Mouse (Mus musculus): ENCODE data around the gene Gm20388.
"Not testable (repeated sequence)": the region's sequence is repeated elsewhere in the genome, so short reads cannot be mapped to it uniquely, and the experiment has no call there.

Gm20388 gene

DNA sequence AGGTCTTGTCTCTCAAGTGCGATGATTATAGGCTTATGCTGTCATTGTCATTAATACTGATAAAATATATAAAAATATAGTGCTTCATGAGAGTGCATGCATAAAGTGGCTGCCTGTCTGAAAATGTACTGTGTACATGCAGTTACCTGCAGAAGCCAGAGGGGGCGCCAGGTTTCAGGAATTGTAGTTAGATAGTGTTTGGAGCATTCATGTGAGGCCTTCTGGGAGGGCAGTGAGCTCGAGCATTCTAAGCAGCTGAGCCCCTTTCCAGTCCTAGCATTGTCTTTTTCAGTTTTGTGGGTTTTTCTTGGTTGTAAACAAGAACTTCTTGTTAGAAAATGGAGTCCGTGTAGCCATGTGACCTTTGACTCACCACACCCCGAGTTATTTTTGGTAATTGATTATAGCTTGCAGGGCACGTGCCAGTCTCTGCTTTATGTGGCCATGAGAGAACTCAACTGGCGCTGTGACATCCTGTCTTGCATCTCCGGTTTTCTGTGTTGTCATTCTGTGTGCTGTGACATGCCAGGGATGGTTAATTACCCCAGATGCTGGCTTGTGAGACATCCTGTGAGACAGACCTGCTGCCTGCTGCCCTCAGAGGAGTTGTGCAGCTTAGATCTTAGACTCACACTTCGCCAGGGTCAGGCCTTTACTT, 3474.4 kb downstream of the Gm20388 start:
- peak; percentile 19 for DNase-seq (ENCODE audit: inconsistent ontology term)

DNA sequence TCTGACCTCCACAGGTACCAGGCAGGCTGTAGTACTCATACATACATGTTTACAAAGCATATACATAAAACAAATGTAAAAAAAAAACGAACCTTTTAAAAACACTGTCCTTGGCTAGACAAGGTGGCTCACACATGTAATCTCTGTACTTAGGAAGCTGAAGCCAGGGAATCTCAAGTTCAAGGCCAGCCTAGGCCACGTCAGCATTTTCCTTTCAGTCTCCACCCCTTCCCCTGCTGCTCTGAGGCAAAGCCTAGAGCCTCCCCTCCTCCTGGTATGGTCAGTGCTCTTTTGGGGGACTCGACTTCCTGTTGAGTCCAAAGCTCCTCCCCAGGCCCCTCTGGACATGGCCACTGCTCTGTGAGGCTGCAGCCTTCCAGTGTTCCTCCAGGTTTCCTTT, 3476.4 kb downstream of the Gm20388 start:
- no peak for DNase-seq (ENCODE audit: inconsistent ontology term)

DNA sequence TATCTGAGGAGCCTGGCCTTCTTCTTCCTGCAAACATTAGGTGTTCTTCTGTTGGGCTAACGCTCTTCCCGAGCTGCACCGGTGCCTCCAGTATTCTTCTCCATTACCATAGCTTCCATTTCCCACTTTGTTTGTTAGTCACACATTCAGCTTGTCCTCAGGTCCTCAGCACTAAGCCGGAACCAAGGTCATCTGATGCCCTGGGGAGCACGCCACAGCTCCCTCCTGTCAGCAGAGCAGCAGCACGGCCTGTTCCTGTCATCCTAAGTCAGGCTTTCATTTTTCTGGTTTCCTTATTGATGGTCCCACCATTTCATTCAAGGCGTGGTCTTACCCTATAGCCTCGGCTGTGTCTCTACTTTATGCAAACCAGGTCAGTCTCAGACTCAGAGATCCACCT, 3477.2 kb downstream of the Gm20388 start:
- DNase-seq (ENCODE audit: inconsistent ontology term), result no peak

DNA sequence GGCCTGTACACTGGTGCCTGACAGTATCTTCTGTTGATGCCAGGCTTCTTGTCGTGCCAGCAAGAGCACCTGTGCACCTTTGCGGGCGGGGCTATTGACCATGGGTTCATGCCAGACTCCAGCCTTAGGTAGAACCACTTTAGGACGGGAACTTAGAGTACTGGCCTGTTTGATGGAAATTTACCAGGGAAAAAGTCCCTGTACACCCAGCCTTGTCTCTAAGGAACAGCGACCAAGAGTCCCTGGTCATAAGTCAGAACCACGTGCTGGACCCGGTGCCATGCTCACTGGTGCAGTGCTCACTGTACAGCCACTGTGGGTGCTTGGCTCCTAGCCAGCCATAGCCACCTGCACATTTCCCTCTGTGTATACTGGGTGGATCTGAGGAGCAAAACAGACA, 3478.4 kb downstream of the Gm20388 start:
- no peak for DNase-seq (ENCODE audit: inconsistent ontology term)

DNA sequence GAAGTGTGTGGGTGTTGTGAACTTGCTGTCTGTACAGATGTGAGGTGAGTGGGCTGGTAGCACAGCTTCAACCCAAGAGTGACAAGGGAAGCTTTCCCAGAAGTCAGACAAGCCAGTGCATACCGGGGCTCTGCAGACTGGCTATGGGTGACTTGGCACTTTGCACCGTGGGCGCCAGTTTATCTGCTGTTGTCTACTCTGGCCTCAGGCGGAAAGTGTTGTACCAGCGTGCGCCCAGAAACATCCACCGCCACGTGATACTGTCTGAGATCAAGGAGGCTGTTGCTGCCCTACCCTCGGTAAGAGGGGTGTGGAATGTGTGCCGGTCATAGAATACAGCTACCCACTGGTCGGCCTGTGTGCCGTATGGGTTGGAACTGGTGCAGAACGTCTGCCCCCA, 3487.7 kb downstream of the Gm20388 start:
- no peak for DNase-seq (ENCODE audit: inconsistent ontology term)

DNA sequence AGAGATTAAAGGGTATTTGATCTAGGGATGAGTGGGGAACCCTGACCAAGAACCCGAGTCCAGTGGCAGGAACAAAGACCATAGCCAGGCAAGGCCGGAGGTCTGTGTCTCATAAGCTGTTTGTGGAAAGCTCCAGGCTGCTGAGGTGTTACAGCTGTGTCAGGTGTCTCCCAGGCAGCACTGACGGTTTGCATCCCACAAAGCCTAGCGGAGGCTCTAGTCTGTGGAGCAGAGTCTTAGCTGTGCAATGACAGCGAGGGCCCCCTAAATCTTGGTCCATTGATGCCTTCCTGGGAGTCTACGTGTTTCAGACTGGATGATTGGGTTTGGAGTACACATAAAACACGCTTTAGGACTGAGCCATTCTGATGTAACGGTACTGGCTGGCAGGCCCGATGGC, 3491.3 kb downstream of the Gm20388 start:
- no peak for DNase-seq (ENCODE audit: inconsistent ontology term)

DNA sequence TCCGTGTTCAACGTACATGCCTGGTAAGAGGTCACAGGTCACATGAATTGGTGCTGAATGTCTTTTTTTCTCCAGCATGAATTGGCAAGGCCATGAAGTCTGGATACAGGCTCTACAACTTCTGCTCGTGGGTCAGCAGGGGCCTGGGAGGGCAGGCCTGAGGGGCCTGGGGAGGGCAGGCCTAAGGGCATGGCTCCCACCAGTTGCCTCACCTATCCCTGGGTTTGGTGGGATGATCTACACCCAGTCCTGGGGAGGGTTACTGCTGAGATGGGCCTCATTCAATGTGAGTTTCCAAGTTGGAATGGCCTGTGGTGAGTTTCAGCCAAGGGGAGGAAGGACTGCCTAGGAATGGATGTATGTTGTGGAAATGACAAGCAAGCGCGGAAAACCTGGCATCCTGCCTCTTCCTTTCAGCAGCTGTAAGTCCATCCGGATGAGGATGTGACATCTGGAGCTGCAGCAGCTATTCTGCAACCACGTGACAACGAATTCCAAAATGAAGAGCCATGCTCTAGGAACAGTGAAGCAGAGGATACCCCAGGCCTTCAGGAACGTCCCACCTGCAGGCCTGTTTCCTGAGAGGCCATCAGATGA, 3492.2 kb downstream of the Gm20388 start:
- DNase-seq (ENCODE audit: inconsistent ontology term), result no peak

DNA sequence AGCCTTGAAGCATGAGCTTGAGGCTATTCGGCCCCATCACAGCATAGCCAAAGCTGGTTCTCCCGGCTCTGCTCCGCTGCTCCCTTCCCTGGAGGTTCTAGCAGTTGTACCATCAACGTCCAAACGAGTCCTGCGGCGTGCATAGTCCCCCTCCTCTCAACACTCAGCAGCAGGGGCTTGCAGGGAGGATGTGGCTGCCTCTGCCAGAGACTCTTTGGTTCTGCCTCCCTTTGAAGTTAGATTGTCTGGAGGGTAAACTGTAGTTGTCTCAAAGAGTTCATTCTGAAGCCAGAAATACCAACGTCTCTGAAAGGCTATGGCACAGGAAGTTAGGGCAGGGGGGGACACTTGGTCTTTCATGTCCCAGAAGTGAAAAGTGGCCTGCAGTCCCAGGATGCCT, 3493.9 kb downstream of the Gm20388 start:
- no peak for DNase-seq (ENCODE audit: inconsistent ontology term)

DNA sequence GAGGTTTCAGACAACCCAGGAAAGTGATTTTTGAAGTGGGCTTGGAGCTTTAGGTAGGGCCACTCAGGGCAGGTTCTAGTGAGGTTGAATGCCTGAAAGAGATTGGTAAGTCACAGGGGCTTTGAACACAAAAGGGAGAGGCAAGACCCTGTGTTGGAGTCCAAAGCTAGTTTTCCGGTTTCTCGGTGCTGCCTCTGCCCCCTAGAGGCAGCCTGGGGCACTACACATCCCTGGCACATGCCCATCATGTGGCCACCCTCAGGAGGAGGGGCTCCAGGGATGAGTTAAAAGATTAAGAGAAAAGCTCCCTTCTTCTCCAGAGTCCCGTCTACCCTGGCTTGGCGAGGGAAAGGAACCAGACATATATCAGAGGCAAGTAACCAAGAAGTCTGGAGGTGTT, 3496.1 kb downstream of the Gm20388 start, which contains the start of gene Mc1r:
TSS of gene Mc1r (plus strand) at position 322 of the 400 bp plus-strand sequence.
- DNase-seq (ENCODE audit: inconsistent ontology term), result peak; percentile 40

DNA sequence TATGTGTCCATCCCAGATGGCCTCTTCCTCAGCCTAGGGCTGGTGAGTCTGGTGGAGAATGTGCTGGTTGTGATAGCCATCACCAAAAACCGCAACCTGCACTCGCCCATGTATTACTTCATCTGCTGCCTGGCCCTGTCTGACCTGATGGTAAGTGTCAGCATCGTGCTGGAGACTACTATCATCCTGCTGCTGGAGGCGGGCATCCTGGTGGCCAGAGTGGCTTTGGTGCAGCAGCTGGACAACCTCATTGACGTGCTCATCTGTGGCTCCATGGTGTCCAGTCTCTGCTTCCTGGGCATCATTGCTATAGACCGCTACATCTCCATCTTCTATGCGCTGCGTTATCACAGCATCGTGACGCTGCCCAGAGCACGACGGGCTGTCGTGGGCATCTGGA, 3497.0 kb downstream of the Gm20388 start:
- no peak for DNase-seq (ENCODE audit: inconsistent ontology term)

DNA sequence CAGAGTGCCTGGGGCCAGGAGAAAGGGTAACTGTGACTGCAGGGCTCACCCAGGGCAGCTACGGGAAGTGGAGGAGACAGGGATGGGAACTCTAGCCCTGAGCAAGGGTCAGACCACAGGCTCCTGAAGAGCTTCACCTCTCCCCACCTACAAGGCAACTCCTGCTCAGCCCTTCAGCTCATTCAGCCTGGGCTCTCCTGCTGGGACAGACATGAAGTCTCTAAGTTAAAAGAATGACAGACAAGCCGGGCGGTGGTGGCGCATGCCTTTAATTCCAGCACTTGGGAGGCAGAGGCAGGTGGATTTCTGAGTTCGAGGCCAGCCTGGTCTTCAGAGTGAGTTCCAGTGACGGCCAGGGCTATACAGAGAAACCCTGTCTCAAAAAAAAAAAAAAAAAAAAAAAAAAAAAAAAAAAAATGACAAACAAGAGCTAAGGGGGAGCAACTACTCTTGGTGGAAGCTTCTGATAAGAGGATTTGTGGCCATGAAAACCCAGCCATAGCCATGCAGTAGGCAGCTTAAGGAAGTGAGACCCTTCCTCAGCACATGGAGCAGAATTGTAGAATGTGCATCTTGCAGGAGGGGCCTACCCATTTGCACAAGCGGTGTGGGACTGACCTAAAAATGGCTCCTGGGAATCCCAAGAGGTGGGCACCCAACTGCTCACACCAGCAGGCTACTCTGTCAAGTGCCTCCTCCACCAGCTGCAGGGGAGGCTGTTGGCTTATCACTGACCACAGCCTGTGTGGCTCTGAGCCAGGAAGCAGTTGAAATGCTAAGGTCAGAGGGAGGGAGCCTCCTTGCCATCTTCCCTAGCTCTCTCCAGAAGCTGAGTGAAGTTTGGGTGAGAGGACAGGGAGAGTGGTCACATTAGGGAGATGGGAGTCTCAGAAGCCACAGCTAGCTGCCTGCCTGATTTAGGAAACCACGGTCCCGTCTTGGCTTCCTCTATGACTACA, 3498.2 kb downstream of the Gm20388 start:
- DNase-seq (ENCODE audit: inconsistent ontology term), result peak; percentile 25

DNA sequence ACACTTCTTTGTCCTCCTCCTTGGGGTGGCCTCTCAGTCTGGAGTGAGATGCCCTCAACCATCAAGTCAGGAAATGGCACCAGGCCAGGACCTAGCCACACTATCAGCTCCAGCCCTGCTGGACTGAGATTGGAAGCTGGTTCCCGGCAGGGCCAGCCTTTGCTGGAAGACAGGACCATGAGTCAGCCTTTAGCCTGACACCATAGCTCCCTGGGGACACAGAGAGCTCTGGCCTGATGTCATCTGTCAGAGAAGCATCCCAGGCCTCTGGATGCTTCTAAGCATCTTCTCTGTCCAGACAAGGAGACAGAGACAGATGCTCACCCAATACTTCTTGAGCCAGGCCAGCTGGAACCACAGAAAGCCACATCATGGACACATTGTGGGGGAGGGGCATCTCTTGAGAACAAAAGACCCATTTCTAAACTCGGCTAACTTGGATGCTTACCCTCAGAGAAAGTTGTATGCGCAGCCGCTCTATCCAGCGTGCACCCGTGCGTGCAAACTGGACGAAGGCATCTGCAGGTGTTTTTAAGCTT, 3499.5 kb downstream of the Gm20388 start:
- peak; percentile 80 for DNase-seq (ENCODE audit: inconsistent ontology term)

DNA sequence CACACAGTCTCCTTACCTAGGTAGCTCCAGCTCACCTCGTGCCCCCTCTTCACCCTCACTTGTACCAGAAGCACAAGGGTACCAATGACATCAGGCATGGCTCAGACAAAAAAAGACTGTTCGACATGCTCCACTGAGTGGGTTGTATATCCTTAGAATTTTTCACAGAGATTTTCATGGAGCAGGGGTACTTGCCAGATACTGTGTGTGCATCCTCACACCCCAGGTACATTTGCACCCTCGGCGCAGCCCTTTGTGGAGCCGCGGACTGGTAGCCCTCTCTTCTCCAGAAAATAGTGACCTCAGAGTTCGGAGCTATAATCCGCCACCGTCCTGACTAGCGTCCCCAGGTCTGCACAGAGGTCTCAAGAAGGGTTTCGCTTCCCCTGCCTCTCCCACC, 3500.1 kb downstream of the Gm20388 start:
- no peak for DNase-seq (ENCODE audit: inconsistent ontology term)

DNA sequence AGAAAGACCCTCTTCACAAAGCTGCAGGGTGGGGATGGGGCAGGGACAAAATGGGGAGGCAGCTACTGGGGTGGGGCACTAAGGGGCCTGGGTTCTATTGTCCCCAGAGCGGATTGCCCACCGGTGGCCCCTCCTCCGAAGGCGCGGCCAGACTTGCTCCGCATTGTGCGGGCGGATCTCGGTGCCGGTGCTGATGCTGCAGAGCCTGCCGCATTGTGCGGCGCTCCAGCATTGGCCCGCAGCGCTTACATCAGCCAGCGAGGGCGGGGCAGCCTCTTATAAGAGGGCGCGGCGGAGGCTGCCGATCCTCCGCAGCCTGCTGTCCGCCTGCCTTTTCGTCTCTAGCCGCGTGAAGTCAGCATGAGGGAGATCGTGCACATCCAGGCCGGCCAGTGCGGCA, 3500.6 kb downstream of the Gm20388 start, which contains the start of gene Tubb3:
TSS of gene Tubb3 (plus strand) at position 179 of the 400 bp plus-strand sequence.
- DNase-seq (ENCODE audit: inconsistent ontology term), result peak; percentile 80

DNA sequence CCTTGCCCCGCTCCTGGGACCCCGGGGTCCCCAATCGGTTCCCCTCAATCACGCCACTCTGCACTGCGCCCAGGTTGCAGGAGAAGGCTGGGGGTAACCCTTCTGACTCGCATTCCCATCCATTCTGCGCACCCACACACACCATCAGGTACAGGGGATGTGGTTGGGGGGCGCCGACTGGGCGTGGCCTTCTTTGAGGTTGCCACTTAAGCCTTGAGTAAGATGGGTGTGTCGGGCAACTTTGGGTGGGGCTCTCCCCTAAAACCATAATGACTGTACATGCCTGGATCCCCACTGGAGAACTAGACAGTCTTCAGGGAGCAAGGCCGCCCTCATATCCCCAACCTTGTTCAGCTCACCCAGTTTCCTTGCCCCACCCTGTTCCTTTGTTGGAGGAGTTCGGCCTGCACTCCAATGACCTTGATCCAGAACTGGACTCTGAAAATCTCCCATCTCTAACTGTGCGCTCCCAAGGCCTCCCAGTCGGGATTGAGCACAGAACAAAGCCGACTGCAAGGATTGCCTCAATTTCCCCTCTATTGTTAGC, 3501.2 kb downstream of the Gm20388 start:
- DNase-seq (ENCODE audit: inconsistent ontology term), result no peak

DNA sequence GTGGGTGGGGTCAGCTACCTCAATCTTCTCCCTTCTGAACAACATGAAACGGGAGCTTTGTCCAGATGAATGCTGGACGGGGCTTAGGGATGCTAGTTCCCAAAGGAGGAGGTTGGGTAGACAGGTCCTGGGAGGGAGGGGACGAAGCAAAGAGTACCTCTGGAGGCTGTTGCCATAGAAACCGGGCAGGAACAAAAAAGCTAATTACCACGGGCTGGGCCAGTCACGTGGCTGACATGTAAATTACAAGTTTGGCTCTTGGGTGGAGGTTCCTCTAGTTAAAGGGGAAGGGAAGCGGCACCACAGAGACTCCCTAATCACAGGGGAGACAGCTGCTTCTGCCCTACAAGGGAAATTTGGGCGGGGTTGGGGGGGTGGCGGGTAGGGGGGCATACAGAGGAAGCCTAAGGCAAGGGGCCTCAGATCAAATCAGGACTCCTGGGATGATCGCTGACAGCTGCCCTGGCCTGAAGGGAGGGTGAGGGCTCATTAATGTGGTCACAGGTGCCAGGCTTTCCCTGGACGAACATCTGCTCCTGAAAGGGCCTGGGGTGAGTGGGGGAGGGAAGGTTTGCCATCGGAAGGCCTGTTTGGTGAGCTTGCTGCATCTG, 3502.0 kb downstream of the Gm20388 start:
- DNase-seq (ENCODE audit: inconsistent ontology term), result no peak

DNA sequence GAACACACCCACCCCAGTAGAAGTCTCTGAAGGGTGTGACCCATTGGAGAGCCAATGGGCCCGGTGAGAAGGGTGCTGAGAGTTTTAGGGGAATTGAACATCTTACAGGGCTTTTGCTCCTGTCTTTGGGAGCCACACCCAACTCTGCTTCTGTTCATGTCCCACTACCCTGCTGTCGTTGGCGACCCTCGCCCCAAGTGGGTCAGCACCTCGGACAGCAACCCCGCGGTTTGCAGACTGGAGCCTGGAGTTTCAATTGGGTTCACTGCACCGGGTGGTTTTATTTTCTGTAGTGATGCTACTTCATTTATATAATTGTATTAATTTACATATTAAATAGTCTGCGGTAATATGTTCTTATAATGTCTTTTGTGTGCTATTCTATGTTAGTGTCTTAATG, 3503.6 kb downstream of the Gm20388 start:
- DNase-seq (ENCODE audit: inconsistent ontology term), result peak; percentile 14

DNA sequence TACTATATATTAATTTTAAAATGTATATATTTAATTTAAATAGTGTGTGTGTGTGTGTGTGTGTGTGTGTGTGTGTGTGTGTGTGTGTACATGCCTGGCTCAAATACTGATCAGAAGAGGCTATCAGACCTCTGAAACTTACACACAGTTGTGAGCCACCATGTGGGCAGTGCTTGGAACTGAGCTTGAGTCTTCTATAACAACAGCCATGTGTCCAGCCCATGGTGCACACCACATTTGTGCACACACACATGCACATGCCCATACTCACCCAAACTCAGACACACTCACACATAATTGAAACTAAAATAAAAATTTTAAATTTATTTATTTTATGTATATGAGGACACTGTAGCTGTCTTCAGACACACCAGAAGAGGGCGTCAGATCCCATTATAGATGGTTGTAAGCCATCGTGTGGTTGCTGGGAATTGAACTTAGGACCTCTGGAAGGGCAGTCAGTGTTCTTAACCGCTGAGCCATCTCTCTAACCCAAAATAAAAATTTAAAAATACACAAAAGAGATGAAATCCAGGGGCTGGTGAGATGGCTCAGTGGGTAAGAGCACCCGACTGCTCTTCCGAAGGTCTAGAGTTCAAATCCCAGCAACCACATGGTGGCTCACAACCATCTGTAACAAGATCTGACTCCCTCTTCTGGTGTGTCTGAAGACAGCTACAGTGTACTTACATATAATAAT, 3504.5 kb downstream of the Gm20388 start:
- DNase-seq (ENCODE audit: inconsistent ontology term), result not testable (repeated sequence)

DNA sequence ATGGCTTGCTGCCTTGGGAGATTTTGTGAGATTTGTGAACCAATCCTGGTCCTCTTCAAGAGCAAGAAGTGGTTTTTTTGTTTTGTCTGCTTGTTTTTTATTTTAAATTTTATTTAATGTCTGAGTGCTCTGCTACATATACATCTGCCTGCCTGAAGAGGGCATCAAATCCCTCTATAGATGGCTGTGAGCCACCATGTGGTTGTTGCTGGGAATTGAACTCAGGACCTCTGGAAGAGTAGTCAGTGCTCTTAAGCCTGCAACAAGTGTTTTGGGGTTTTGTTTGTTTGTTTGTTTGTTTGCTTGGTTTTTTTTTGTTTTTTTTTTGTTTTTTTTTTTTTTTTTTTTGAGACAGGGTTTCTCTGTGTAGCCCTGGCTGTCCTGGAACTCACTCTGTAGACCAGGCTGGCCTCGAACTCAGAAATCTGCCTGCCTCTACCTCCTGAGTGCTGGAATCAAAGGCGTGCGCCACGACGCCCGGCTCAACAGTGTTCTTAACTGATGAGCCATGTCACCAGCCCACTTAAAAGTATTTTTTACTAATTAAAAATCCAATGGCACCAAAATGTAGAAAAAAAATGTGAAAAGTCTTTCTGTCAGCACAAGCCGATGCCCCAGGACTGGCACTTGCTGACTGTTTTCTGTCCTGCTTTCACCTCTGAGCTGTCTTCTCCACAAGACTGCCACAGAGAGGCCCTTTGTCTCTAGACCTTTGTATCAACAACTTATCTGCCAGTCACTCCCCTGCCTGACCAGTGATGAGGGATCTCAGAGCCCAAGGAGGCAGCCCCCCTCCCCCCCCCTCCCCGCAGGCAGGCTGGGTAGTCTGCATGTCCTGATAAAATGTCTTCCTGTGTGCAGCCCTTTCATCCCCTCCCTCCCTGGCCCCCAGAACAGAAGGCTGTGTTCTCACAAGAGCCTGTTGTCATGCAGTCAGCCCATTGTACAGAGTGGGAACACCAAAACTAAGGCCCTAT, 3505.6 kb downstream of the Gm20388 start:
- DNase-seq (ENCODE audit: inconsistent ontology term), result no peak

All from Muller cell, postnatal 12 days (primary cell).